Mouse (Mus musculus) layer of hippocampus, postnatal 25 days (tissue): ENCODE data around the gene Ccdc173. TPM values are rescaled to one million over a fixed set of nuclear protein-coding genes. Genes with fewer than 3 reads are reported as not detected.
"Not testable (repeated sequence)": the region's sequence is repeated elsewhere in the genome, so short reads cannot be mapped to it uniquely, and the experiment has no call there.

Experiments
- DNase-seq, 2 experiments: peaks; one replicate each; pipeline ENCODE4 v3.0.0; 2022; ENCODE audit warnings: mixed read lengths in 2 of 2, low spot score in 1 of 2; ENCODE audit errors: extremely low spot score in 1 of 2
- total RNA-seq, 2 experiments: library from RNA; stranded (reverse); gene quantifications; 2 replicates each; pipeline ENCODE4 v1.2.3; 2021

Ccdc173 gene
- total RNA-seq = 1 to 10 TPM; 1.8 to 2.6 TPM

GRCm38 (mm10) chr2:69789429-69790069 lies at the start of gene Ccdc173, which contains the start of gene Phospho2:
Gene Ccdc173 (minus strand): TSS chr2:69789575.
Gene Phospho2 (plus strand): TSS chr2:69789623.
- peak; percentile 94 to 97 for DNase-seq

- no peak for DNase-seq
Observed at GRCm38 (mm10) chr2:69838707-69839106, 49.3 kb upstream of the Ccdc173 start.

GRCm38 (mm10) chr2:69837996-69838395 lies 48.6 kb upstream of the Ccdc173 start:
- DNase-seq = no peak

- DNase-seq = no peak
Observed at GRCm38 (mm10) chr2:69837244-69837967, 48.0 kb upstream of the Ccdc173 start.

- DNase-seq = no peak
Observed at GRCm38 (mm10) chr2:69830116-69830515, 40.7 kb upstream of the Ccdc173 start.

GRCm38 (mm10) chr2:69829680-69830079 lies 40.3 kb upstream of the Ccdc173 start:
- DNase-seq = no peak

GRCm38 (mm10) chr2:69828031-69828430 lies 38.7 kb upstream of the Ccdc173 start:
- DNase-seq = no peak

- no peak for DNase-seq
Observed at GRCm38 (mm10) chr2:69826380-69826779, 37.0 kb upstream of the Ccdc173 start.

- DNase-seq = no peak
Observed at GRCm38 (mm10) chr2:69825898-69826297, 36.5 kb upstream of the Ccdc173 start.

- DNase-seq = peak in 1 of 2 experiments; percentile 31
Observed at GRCm38 (mm10) chr2:69823129-69823677, 33.8 kb upstream of the Ccdc173 start.

GRCm38 (mm10) chr2:69822361-69823128 lies 33.2 kb upstream of the Ccdc173 start:
- peak; percentile 37 to 49 for DNase-seq

- no peak for DNase-seq
Observed at GRCm38 (mm10) chr2:69821711-69822110, 32.3 kb upstream of the Ccdc173 start, which contains the start of gene Klhl23. Gene Klhl23 (plus strand): TSS chr2:69821944.

- no peak for DNase-seq
Observed at GRCm38 (mm10) chr2:69820201-69820600, 30.8 kb upstream of the Ccdc173 start.

- no peak for DNase-seq
Observed at GRCm38 (mm10) chr2:69818350-69819085, 29.1 kb upstream of the Ccdc173 start.

GRCm38 (mm10) chr2:69816575-69816974 lies 27.2 kb upstream of the Ccdc173 start:
- no peak for DNase-seq

- DNase-seq = not testable (repeated sequence)
Observed at GRCm38 (mm10) chr2:69811349-69811748, 22.0 kb upstream of the Ccdc173 start.

GRCm38 (mm10) chr2:69810169-69810568 lies 20.8 kb upstream of the Ccdc173 start:
- no peak for DNase-seq

- DNase-seq = not testable (repeated sequence)
Observed at GRCm38 (mm10) chr2:69804663-69805062, 15.3 kb upstream of the Ccdc173 start.

GRCm38 (mm10) chr2:69803756-69804155 lies 14.4 kb upstream of the Ccdc173 start:
- no peak for DNase-seq

GRCm38 (mm10) chr2:69802911-69803312 lies 13.5 kb upstream of the Ccdc173 start:
- peak; percentile 27 to 70 for DNase-seq
